Mouse (Mus musculus): ENCODE results near the gene Pgrmc2. TPM values are rescaled to one million over a fixed set of nuclear protein-coding genes. Genes with fewer than 3 reads are reported as not detected.

Gene Pgrmc2
- polyA plus RNA-seq, 1 experiment from 2014 or later, result 30.9 TPM

DNA sequence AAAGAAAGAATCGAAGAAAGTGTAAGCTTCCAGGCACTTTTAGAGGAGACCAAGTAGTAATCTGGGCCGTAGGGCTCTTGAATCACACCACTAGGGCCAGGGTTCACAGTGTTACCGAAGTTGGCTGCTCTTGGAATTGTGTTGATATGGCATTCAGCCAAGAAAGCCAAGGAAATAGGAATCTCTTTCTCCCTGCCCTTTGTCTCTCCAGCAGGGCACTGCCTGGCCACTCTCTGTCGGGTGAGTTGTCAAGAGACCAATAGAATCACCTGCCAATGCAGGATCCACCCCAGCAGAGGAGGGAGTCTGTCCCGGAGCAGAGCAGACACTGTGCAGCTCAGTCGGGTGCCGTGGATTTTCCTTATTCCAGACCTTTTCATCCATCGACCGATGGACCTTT lies 19.1 kb upstream of the Pgrmc2 start:
- H3K4me3 ChIP-seq (ENCODE audit: low read depth, low read length), result no peak overlapping the region
- 71% methylated on average over 9 of the region's 9 CpGs for WGBS (ENCODE audit: insufficient replicate concordance)
- H3K4me1 ChIP-seq (ENCODE audit: control insufficient read depth, insufficient read depth, low read length), result peaks cover 4% of the 10 kb centered on the region
- ATAC-seq (replicated peaks; ENCODE audit: insufficient number of reproducible peaks, low FRiP score, low TSS enrichment), result no peak
- no peaks in the 10 kb centered on the region for H3K9me3 ChIP-seq (replicated peaks; ENCODE audit: control insufficient read depth, low read length)
- H3K9ac ChIP-seq (ENCODE audit: low read depth, low read length), result no peak overlapping the region
- H3K36me3 ChIP-seq (ENCODE audit: control insufficient read depth, insufficient read depth, low read length), result no peaks in the 10 kb centered on the region
- no peak overlapping the region; the same call in 1 of the 2 replicates for H3K27ac ChIP-seq (ENCODE audit: low read depth, low read length)
- no peak overlapping the region for H3K4me2 ChIP-seq
- no peaks in the 10 kb centered on the region for H3K27me3 ChIP-seq (ENCODE audit: control insufficient read depth, insufficient read depth, low read length)

DNA sequence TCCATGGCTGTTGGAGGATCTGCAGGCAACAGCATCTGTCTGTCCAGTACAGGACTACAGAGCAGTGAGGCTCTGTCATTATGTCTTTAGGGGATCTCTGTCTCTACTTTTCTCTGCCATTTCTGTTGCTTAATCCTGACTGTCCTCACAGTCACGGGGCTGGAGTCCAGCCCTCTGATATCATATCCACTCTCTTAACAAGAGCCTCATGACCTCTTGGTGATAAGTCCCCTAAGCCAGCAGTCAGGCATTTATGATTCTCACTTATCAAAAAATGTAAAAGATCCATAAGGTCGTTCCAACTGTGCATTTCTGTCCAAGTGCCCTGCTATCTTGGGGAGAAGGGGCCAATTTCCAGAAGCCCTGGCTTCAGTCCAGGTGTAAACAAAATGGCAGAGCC lies 17.3 kb upstream of the Pgrmc2 start:
- Histone ChIP-seq H3K27me3 (ENCODE audit: control insufficient read depth, insufficient read depth, low read length) (no peaks in the 10 kb centered on the region), H3K27ac (ENCODE audit: low read depth, low read length) (no peak overlapping the region)
- WGBS (ENCODE audit: insufficient replicate concordance), result 11% methylated on average over 2 of the region's 2 CpGs

DNA sequence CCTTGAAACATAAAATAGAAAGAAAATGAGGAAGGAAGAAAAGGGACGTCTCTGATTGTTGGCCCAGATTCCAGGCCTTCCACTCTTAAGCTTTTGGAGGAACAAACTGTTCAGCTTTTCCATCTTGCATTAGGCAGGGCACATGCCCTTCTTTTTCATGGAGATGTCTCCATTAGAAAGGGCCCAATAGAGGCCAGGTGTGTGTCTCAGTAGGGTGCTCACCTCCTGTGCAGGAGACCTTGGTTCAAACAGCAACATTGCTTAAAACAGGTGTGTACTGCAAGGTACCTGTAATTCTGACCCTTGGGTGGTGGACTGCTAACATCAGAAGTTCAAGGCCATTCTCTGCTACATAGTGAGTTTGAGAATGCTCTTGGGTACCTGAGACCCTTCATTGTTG lies 16.8 kb upstream of the Pgrmc2 start:
- no peaks in the 10 kb centered on the region for H3K9me3 ChIP-seq (replicated peaks; ENCODE audit: control insufficient read depth, low read length)
- H3K36me3 ChIP-seq (ENCODE audit: control insufficient read depth, insufficient read depth, low read length), result no peaks in the 10 kb centered on the region
- H3K4me3 ChIP-seq (ENCODE audit: low read depth, low read length), result no peak overlapping the region
- no peak overlapping the region for H3K4me2 ChIP-seq
- H3K27ac ChIP-seq (ENCODE audit: low read depth, low read length), result no peak overlapping the region
- peaks cover 4% of the 10 kb centered on the region for H3K4me1 ChIP-seq (ENCODE audit: control insufficient read depth, insufficient read depth, low read length)
- 72% methylated on average over 1 of the region's 1 CpGs for WGBS (ENCODE audit: insufficient replicate concordance)
- H3K9ac ChIP-seq (ENCODE audit: low read depth, low read length), result no peak overlapping the region
- H3K27me3 ChIP-seq (ENCODE audit: control insufficient read depth, insufficient read depth, low read length), result no peaks in the 10 kb centered on the region
- no peak for ATAC-seq (replicated peaks; ENCODE audit: insufficient number of reproducible peaks, low FRiP score, low TSS enrichment)

More for the DNA sequence above, 17.3 kb upstream of the Pgrmc2 start:
- Histone ChIP-seq H3K4me1 (ENCODE audit: control insufficient read depth, insufficient read depth, low read length) (peaks cover 4% of the 10 kb centered on the region), H3K9me3 (replicated peaks; ENCODE audit: control insufficient read depth, low read length) (no peaks in the 10 kb centered on the region), H3K36me3 (ENCODE audit: control insufficient read depth, insufficient read depth, low read length) (no peaks in the 10 kb centered on the region), H3K4me3 (ENCODE audit: low read depth, low read length) (no peak overlapping the region), H3K9ac (ENCODE audit: low read depth, low read length) (no peak overlapping the region), H3K4me2 (no peak overlapping the region)
- no peak for ATAC-seq (replicated peaks; ENCODE audit: insufficient number of reproducible peaks, low FRiP score, low TSS enrichment)

GRCm38 (mm10) chr3:41093210-41093609 lies 10.4 kb upstream of the Pgrmc2 start:
- no peaks in the 10 kb centered on the region for H3K9me3 ChIP-seq (replicated peaks; ENCODE audit: control insufficient read depth, low read length)
- WGBS (ENCODE audit: insufficient replicate concordance), result 79% methylated on average over 2 of the region's 2 CpGs
- no peak for ATAC-seq (replicated peaks; ENCODE audit: insufficient number of reproducible peaks, low FRiP score, low TSS enrichment)

DNA sequence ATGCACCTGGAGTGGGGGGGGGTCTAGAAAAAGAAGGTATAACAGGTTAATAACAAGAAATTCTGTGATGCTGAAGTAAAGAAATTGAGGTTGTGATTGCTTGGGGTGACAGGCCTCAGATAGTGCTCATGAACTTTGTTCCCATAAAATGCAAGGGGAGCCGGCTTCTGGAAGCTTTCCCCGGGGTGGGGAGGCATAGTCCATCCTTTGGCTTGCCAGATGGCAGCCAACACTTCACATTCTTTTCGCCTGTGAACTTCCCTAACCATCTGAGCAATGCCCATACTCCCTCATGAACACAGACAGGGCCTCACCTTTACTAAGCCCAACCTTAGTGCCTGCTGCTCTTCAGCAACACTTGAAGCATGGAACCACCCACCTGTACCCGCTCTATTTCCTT lies 9.5 kb upstream of the Pgrmc2 start:
- no peaks in the 10 kb centered on the region for H3K4me1 ChIP-seq (ENCODE audit: control insufficient read depth, insufficient read depth, low read length)
- no peaks in the 10 kb centered on the region for H3K9me3 ChIP-seq (replicated peaks; ENCODE audit: control insufficient read depth, low read length)
- ATAC-seq (replicated peaks; ENCODE audit: insufficient number of reproducible peaks, low FRiP score, low TSS enrichment), result no peak
- WGBS (ENCODE audit: insufficient replicate concordance), result 66% methylated on average over 4 of the region's 4 CpGs
- H3K27ac ChIP-seq (ENCODE audit: low read depth, low read length), result no peak overlapping the region
- H3K4me2 ChIP-seq, result no peak overlapping the region
- H3K9ac ChIP-seq (ENCODE audit: low read depth, low read length), result no peak overlapping the region
- H3K27me3 ChIP-seq (ENCODE audit: control insufficient read depth, insufficient read depth, low read length), result no peaks in the 10 kb centered on the region
- H3K36me3 ChIP-seq (ENCODE audit: control insufficient read depth, insufficient read depth, low read length), result no peaks in the 10 kb centered on the region
- H3K4me3 ChIP-seq (ENCODE audit: low read depth, low read length), result no peak overlapping the region

More at GRCm38 (mm10) chr3:41093210-41093609, 10.4 kb upstream of the Pgrmc2 start:
- Histone ChIP-seq H3K27me3 (ENCODE audit: control insufficient read depth, insufficient read depth, low read length) (no peaks in the 10 kb centered on the region), H3K9ac (ENCODE audit: low read depth, low read length) (no peak overlapping the region), H3K4me2 (no peak overlapping the region), H3K4me1 (ENCODE audit: control insufficient read depth, insufficient read depth, low read length) (no peaks in the 10 kb centered on the region), H3K4me3 (ENCODE audit: low read depth, low read length) (no peak overlapping the region), H3K27ac (ENCODE audit: low read depth, low read length) (no peak overlapping the region), H3K36me3 (ENCODE audit: control insufficient read depth, insufficient read depth, low read length) (no peaks in the 10 kb centered on the region)

- H3K4me1 ChIP-seq (ENCODE audit: control insufficient read depth, insufficient read depth, low read length), result no peaks in the 10 kb centered on the region
- no peak for ATAC-seq (replicated peaks; ENCODE audit: insufficient number of reproducible peaks, low FRiP score, low TSS enrichment)
- H3K9me3 ChIP-seq (replicated peaks; ENCODE audit: control insufficient read depth, low read length), result no peaks in the 10 kb centered on the region
- no peak overlapping the region for H3K4me2 ChIP-seq
- WGBS (ENCODE audit: insufficient replicate concordance), result 67% methylated on average over 2 of the region's 2 CpGs
- no peak overlapping the region for H3K9ac ChIP-seq (ENCODE audit: low read depth, low read length)
- H3K36me3 ChIP-seq (ENCODE audit: control insufficient read depth, insufficient read depth, low read length), result no peaks in the 10 kb centered on the region
- no peaks in the 10 kb centered on the region for H3K27me3 ChIP-seq (ENCODE audit: control insufficient read depth, insufficient read depth, low read length)
- no peak overlapping the region for H3K27ac ChIP-seq (ENCODE audit: low read depth, low read length)
- H3K4me3 ChIP-seq (ENCODE audit: low read depth, low read length), result no peak overlapping the region
These were observed 8.0 kb upstream of the Pgrmc2 start for GRCm38 (mm10) chr3:41090839-41091238.

GRCm38 (mm10) chr3:41087071-41087470 lies 4.2 kb upstream of the Pgrmc2 start:
- Histone ChIP-seq H3K36me3 (ENCODE audit: control insufficient read depth, insufficient read depth, low read length) (no peaks in the 10 kb centered on the region), H3K27me3 (ENCODE audit: control insufficient read depth, insufficient read depth, low read length) (no peaks in the 10 kb centered on the region), H3K9me3 (replicated peaks; ENCODE audit: control insufficient read depth, low read length) (no peaks in the 10 kb centered on the region), H3K4me3 (ENCODE audit: low read depth, low read length) (no peak overlapping the region), H3K4me2 (no peak overlapping the region), H3K4me1 (ENCODE audit: control insufficient read depth, insufficient read depth, low read length) (no peaks in the 10 kb centered on the region), H3K9ac (ENCODE audit: low read depth, low read length) (no peak overlapping the region), H3K27ac (ENCODE audit: low read depth, low read length) (no peak overlapping the region)
- ATAC-seq (replicated peaks; ENCODE audit: insufficient number of reproducible peaks, low FRiP score, low TSS enrichment), result no peak

DNA sequence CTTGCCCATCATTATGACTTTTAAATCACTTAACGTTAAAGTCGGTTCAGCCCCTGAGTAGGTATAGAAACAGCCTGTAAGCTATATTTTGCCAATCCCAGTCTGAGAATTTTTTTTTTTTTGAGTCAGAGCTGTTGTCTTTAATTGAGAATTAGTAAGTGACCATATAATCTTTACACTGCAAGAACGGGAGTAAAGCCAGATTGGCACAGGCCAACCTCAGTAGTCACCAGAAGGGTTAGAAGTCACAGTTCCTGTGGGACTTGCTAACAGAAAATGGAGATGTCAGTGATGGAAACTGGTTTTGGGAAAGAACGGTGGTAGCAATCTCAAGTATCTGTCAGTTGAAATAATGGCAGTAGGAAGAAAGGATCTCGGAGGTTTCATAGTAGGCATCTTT lies 1.6 kb upstream of the Pgrmc2 start:
- no peak for ATAC-seq (replicated peaks; ENCODE audit: insufficient number of reproducible peaks, low FRiP score, low TSS enrichment)
- 87% methylated on average over 5 of the region's 5 CpGs for WGBS (ENCODE audit: insufficient replicate concordance)
- Histone ChIP-seq H3K4me3 (ENCODE audit: low read depth, low read length) (no peak overlapping the region), H3K9me3 (replicated peaks; ENCODE audit: control insufficient read depth, low read length) (no peaks in the 10 kb centered on the region), H3K4me2 (peak overlapping the region; percentile 88; the same call in 1 of the 2 replicates), H3K27ac (ENCODE audit: low read depth, low read length) (no peak overlapping the region), H3K36me3 (ENCODE audit: control insufficient read depth, insufficient read depth, low read length) (no peaks in the 10 kb centered on the region), H3K27me3 (ENCODE audit: control insufficient read depth, insufficient read depth, low read length) (no peaks in the 10 kb centered on the region), H3K4me1 (ENCODE audit: control insufficient read depth, insufficient read depth, low read length) (peaks cover 11% of the 10 kb centered on the region), H3K9ac (ENCODE audit: low read depth, low read length) (no peak overlapping the region)

GRCm38 (mm10) chr3:41083790-41084112 lies 905 bp upstream of the Pgrmc2 start:
- 2% methylated on average over 6 of the region's 6 CpGs for WGBS (ENCODE audit: insufficient replicate concordance)
- H3K9ac ChIP-seq (ENCODE audit: low read depth, low read length), result peak overlapping the region; percentile 89
- no peaks in the 10 kb centered on the region for H3K9me3 ChIP-seq (replicated peaks; ENCODE audit: control insufficient read depth, low read length)
- ATAC-seq (replicated peaks; ENCODE audit: insufficient number of reproducible peaks, low FRiP score, low TSS enrichment), result peak; percentile 16
- no peaks in the 10 kb centered on the region for H3K27me3 ChIP-seq (ENCODE audit: control insufficient read depth, insufficient read depth, low read length)
- peaks cover 11% of the 10 kb centered on the region for H3K4me1 ChIP-seq (ENCODE audit: control insufficient read depth, insufficient read depth, low read length)
- peak overlapping the region; percentile 91 for H3K27ac ChIP-seq (ENCODE audit: low read depth, low read length)
- peak overlapping the region; percentile 88 for H3K4me2 ChIP-seq
- H3K36me3 ChIP-seq (ENCODE audit: control insufficient read depth, insufficient read depth, low read length), result no peaks in the 10 kb centered on the region
- H3K4me3 ChIP-seq (ENCODE audit: low read depth, low read length), result peak overlapping the region; percentile 96
